Mouse (Mus musculus): ENCODE results near the gene St8sia2. TPM values are rescaled to one million over a fixed set of nuclear protein-coding genes. Genes with fewer than 3 reads are reported as not detected.
A peak's percentile ranks its signal among the peaks of the same experiment; 100 is the strongest.
"Not testable (repeated sequence)": the region's sequence is repeated elsewhere in the genome, so short reads cannot be mapped to it uniquely, and the experiment has no call there.

Gene St8sia2
- total RNA-seq, 2 experiments from 2014 or later, result 0.10 to 0.23 TPM

- DNase-seq, result no peak
These were observed 24.1 kb downstream of the St8sia2 start for GRCm38 (mm10) chr7:73989366-73989765.

GRCm38 (mm10) chr7:73972157-73972556 is 41.3 kb downstream of the St8sia2 start:
- not testable (repeated sequence) for DNase-seq

GRCm38 (mm10) chr7:73965164-73965563 is 48.3 kb downstream of the St8sia2 start:
- no peak for DNase-seq

GRCm38 (mm10) chr7:73962431-73962830 is 51.1 kb downstream of the St8sia2 start:
- DNase-seq, result no peak

GRCm38 (mm10) chr7:73954441-73954840 is 59.0 kb downstream of the St8sia2 start:
- peak; percentile 56 to 68 for DNase-seq

- no peak for DNase-seq
These were observed 60.4 kb downstream of the St8sia2 start for GRCm38 (mm10) chr7:73953131-73953530.

- no peak for DNase-seq
These were observed 71.8 kb downstream of the St8sia2 start for GRCm38 (mm10) chr7:73941640-73942039.

GRCm38 (mm10) chr7:73939236-73939635 is 74.3 kb downstream of the St8sia2 start:
- DNase-seq, result no peak

GRCm38 (mm10) chr7:73938046-73938810 is 75.3 kb downstream of the St8sia2 start:
- no peak for DNase-seq

- no peak for DNase-seq
These were observed 77.4 kb downstream of the St8sia2 start for GRCm38 (mm10) chr7:73936119-73936518.

- DNase-seq, result no peak
These were observed 77.8 kb downstream of the St8sia2 start for GRCm38 (mm10) chr7:73935703-73936102.

GRCm38 (mm10) chr7:73933036-73933435 is 80.5 kb downstream of the St8sia2 start:
- no peak for DNase-seq

GRCm38 (mm10) chr7:73920921-73921485 is 92.5 kb downstream of the St8sia2 start:
- no peak for DNase-seq

GRCm38 (mm10) chr7:73917633-73918311 is 95.7 kb downstream of the St8sia2 start:
- no peak for DNase-seq

- no peak for DNase-seq
These were observed 101.6 kb downstream of the St8sia2 start for GRCm38 (mm10) chr7:73911899-73912298.

GRCm38 (mm10) chr7:73910843-73911242 is 102.6 kb downstream of the St8sia2 start:
- DNase-seq, result no peak

- DNase-seq, result no peak
These were observed 103.9 kb downstream of the St8sia2 start for GRCm38 (mm10) chr7:73909432-73910205.

- no peak for DNase-seq
These were observed 119.0 kb downstream of the St8sia2 start for GRCm38 (mm10) chr7:73894506-73894905.

GRCm38 (mm10) chr7:73891830-73892229 is 121.7 kb downstream of the St8sia2 start:
- no peak for DNase-seq

GRCm38 (mm10) chr7:73890891-73891610 is 122.4 kb downstream of the St8sia2 start:
- DNase-seq, result no peak

- DNase-seq, result no peak
These were observed 123.0 kb downstream of the St8sia2 start for GRCm38 (mm10) chr7:73890466-73890865.
